Mouse (Mus musculus) limb, embryonic 14.5 days (tissue): ENCODE data around the gene Slc18a3. TPM values are rescaled to one million over a fixed set of nuclear protein-coding genes. Genes with fewer than 3 reads are reported as not detected.

Source experiments
- ATAC-seq: fragments of 200-750 bp; cut with Nextera tagmentation; 2 replicates; pipeline ENCODE4 v1.8.0; 2017; ENCODE audit warnings: low read depth, moderate number of reproducible peaks, moderate TSS enrichment; ENCODE audit not compliant: low FRiP score
- DNase-seq: peaks from one replicate; pipeline ENCODE4 v3.0.0-alpha.2; 2015; ENCODE audit warnings: low spot score
- H3K27ac ChIP-seq: fragments of 300-500 bp; sonication (generic); replicated peaks from 2 replicates; pipeline ENCODE4 v1.5.1; 2014; ENCODE audit warnings: low read depth, mild to moderate bottlenecking, low read length, moderate library complexity, mixed read lengths
- H3K27me3 ChIP-seq: fragments of 300-500 bp; sonication (generic); 2 replicates; pipeline ENCODE4 v1.6.1; 2014; ENCODE audit warnings: low read length, mixed read lengths; ENCODE audit not compliant: control insufficient read depth, insufficient read depth
- H3K36me3 ChIP-seq: fragments of 300-500 bp; sonication (generic); 2 replicates; pipeline ENCODE4 v1.6.1; 2014; ENCODE audit warnings: mild to moderate bottlenecking, low read length, moderate library complexity, mixed read lengths; ENCODE audit not compliant: control insufficient read depth, insufficient read depth
- H3K4me1 ChIP-seq: fragments of 300-500 bp; sonication (generic); 2 replicates; pipeline ENCODE4 v1.6.1; 2014; ENCODE audit warnings: antibody characterized with exemption, low read length, mixed read lengths; ENCODE audit not compliant: control insufficient read depth, insufficient read depth
- H3K4me2 ChIP-seq: fragments of 300-500 bp; sonication (generic); replicated peaks from 2 replicates; pipeline ENCODE4 v1.6.1; 2014; ENCODE audit warnings: low read depth, mild to moderate bottlenecking, low read length, moderate library complexity; ENCODE audit not compliant: severe bottlenecking
- H3K4me3 ChIP-seq: fragments of 300-500 bp; sonication (generic); replicated peaks from 2 replicates; pipeline ENCODE4 v1.5.1; 2014; ENCODE audit warnings: low read length
- H3K9ac ChIP-seq: fragments of 300-500 bp; sonication (generic); 2 replicates; pipeline ENCODE4 v1.6.1; 2014; ENCODE audit warnings: mild to moderate bottlenecking, low read depth, low read length, moderate library complexity; ENCODE audit not compliant: severe bottlenecking
- H3K9me3 ChIP-seq: fragments of 300-500 bp; sonication (generic); 2 replicates; pipeline ENCODE4 v1.6.1; 2016; ENCODE audit warnings: low read length; ENCODE audit not compliant: control insufficient read depth
- POLR2A ChIP-seq: fragments of 200-500 bp; IDR thresholded peaks from 2 replicates; pipeline ENCODE4 v1.8.0; 2012; ENCODE audit warnings: inconsistent platforms, mild to moderate bottlenecking, moderate library complexity, borderline replicate concordance; ENCODE audit not compliant: insufficient read depth, insufficient read length; ENCODE audit errors: extremely low read depth
- WGBS: fragments of 180-500 bp; shearing (Covaris S2); extraction: QIAGEN DNeasy Blood & Tissue Kit; methylation state at CpG from one replicate; pipeline ENCODE4 v1.1.7; 2014; 5-methylcytosine and 5-hydroxymethylcytosine counted together
- polyA plus RNA-seq, 2 experiments: library from polyadenylated mRNA; depleted of rRNA in 1 of 2; stranded (reverse) in 1 of 2; unstranded in 1 of 2; fragments of >200 nt; fragmentation: Nextera tagmentation in 1 of 2; extraction: Ambion mirVana in 1 of 2; gene quantifications; 2 replicates each; pipeline versions ENCODE4 v1.2.1 to v1.2.3; 2012 to 2014

Gene Slc18a3
- polyA plus RNA-seq, 2 experiments: 0.14 TPM; not detected in 1

DNA sequence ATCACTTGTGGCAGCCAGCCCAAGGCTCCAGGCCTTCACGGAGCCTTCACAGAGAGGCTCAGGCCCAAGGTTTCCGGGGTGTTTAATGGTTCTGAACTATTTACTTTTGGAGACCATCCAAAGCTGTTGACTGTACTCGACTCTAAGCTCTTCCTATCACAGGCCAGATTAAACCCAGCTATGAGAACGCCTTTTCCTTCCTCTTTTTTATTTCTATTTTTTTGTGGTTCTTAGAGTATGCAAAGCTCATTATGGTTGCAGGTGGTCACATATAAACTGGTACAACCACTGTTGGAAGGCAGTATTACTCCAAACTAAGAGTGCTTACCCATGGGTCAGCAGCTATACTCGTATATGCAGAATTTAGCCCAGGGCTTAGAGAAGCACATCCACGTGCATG, 17.7 kb downstream of the Slc18a3 start:
- H3K9ac ChIP-seq: no peak overlapping the region
- no peak for TF ChIP-seq POLR2A
- ATAC-seq: no peak
- H3K4me3 ChIP-seq: no peak overlapping the region
- no peaks in the 10 kb centered on the region for H3K9me3 ChIP-seq
- H3K36me3 ChIP-seq: no peaks in the 10 kb centered on the region
- H3K27me3 ChIP-seq: no peaks in the 10 kb centered on the region
- no peak overlapping the region for H3K4me2 ChIP-seq
- no peak for DNase-seq
- 70% methylated on average over 6 of the region's 6 CpGs for WGBS
- no peaks in the 10 kb centered on the region for H3K4me1 ChIP-seq
- H3K27ac ChIP-seq: no peak overlapping the region

DNA sequence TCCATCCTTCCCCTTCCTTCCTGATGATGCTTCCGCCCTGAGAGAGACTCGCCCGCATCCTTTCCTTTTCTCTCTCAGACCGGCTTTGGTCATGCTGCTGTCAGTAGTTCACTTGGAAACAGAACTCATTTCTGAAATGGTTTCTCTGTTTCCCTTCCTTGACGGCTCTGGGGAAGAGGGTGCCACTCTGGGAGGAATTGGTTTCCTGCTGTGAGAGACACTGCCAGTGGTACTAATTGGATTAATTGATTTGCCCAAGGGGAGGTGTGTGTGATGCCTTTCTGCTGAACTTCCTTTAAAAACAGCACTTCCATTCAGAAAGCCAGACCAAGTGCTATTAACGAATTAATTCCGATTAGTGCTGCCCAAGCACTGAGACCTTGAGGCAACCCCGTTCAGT, 21.2 kb downstream of the Slc18a3 start:
- Histone ChIP-seq H3K4me3 (no peak overlapping the region), H3K4me1 (no peaks in the 10 kb centered on the region), H3K27ac (no peak overlapping the region), H3K9me3 (no peaks in the 10 kb centered on the region), H3K36me3 (no peaks in the 10 kb centered on the region), H3K27me3 (no peaks in the 10 kb centered on the region), H3K9ac (no peak overlapping the region), H3K4me2 (no peak overlapping the region)
- no peak for DNase-seq
- 26% methylated on average over 8 of the region's 8 CpGs for WGBS
- ATAC-seq: no peak
- no peak for TF ChIP-seq POLR2A

DNA sequence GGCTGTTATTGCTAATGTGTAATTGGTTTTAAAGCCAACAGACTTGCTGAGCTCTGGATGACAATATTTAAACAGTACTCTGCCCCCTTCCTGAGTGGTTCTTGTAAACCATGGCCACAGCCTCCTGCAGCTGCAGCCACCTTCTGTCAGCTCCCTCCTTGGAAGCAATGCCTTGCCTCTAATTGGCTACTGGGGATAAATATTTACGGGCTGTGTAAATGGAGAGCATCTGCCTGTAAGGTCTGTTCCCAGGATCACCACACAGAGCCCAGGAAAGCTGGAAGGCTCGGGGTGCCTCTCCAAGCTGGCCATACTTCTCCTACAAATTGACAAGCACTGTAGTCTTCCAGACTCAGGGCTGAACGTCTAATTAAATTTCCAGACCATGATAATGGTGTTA, 24.9 kb downstream of the Slc18a3 start:
- Histone ChIP-seq H3K4me3 (no peak overlapping the region), H3K9me3 (no peaks in the 10 kb centered on the region), H3K27me3 (no peaks in the 10 kb centered on the region), H3K36me3 (no peaks in the 10 kb centered on the region), H3K4me2 (no peak overlapping the region), H3K4me1 (no peaks in the 10 kb centered on the region), H3K9ac (no peak overlapping the region), H3K27ac (no peak overlapping the region)
- ATAC-seq: no peak
- DNase-seq: no peak
- WGBS: 17% methylated on average over 3 of the region's 3 CpGs
- no peak for TF ChIP-seq POLR2A

DNA sequence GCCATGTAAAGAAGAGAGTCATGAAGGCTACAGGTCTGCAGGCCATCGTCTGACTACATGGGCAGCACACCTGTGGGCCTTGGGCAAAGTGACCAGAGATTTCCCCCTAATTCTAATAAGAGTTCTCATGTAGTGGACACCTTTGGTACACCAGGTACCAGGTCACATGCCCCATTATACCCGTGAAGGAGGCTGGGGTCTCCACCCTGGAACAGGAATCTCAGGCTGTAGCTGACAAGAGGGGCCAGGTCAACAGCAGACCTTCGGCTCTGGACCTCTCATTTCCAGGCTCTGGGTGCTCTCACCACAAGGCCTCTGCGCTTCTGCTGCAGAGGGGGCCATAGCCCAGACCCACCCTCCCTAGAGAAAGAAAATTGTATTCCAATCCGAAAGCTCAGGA, 25.3 kb downstream of the Slc18a3 start:
- DNase-seq (no peak), ATAC-seq (no peak)
- TF ChIP-seq POLR2A: no peak
- no peaks in the 10 kb centered on the region for H3K27me3 ChIP-seq
- WGBS: 38% methylated on average over 5 of the region's 5 CpGs
- H3K4me1 ChIP-seq: no peaks in the 10 kb centered on the region
- no peak overlapping the region for H3K4me2 ChIP-seq
- no peaks in the 10 kb centered on the region for H3K9me3 ChIP-seq
- no peak overlapping the region for H3K4me3 ChIP-seq
- H3K36me3 ChIP-seq: no peaks in the 10 kb centered on the region
- H3K9ac ChIP-seq: no peak overlapping the region
- no peak overlapping the region for H3K27ac ChIP-seq

DNA sequence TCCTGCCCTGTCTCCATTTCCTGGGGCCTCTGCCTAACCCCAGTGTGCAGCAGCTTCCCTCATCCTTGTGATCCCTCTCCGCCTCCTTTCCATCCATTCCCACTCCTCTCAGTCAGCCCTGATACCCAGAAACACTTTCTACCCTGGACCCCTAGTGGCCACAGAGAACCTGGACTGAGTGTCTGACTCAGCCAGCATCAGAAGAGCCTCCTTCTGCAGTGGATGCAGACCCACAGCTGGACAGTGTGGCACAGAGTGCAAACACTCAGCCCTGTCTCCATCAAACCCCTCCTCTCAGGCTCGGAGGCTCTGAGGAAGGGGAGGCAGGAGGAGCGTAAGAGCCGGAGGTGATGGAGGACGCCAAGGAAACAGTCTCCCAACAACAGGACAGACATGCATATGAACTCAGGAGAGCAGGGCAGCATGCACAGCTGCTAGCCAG, 27.3 kb downstream of the Slc18a3 start:
- Histone ChIP-seq H3K27me3 (no peaks in the 10 kb centered on the region), H3K4me1 (no peaks in the 10 kb centered on the region), H3K27ac (no peak overlapping the region), H3K9ac (no peak overlapping the region), H3K4me3 (no peak overlapping the region), H3K36me3 (no peaks in the 10 kb centered on the region), H3K4me2 (no peak overlapping the region), H3K9me3 (no peaks in the 10 kb centered on the region)
- no peak for ATAC-seq
- DNase-seq: no peak
- 26% methylated on average over 5 of the region's 5 CpGs for WGBS
- TF ChIP-seq POLR2A: no peak

DNA sequence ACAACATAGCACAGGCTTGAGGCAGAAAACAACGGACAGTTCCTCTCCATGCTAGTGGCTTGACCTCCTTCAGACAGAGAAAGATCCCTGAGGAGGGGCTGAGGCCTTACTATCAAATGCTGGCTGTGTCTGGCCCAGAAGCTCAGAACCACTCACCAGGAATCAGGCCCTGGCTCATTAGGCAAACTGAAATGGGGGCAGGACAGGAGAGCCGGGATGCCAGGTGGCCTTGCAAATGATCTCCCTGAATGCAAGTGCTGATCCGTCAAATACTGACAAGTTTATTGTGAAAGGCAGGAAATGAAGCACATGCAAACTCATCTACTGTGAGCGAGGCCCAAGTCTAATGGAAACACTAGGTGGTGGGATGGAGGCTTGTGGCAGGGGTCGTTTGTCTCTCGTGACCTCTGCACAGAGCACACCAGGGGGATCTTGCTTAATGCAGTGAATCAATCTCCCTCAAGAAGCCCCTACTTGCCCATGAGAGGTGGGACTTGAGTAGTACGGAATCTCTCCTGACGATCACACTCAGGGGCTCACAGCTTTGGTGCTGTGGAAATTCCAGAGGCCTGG, 35.5 kb downstream of the Slc18a3 start:
- H3K36me3 ChIP-seq: no peaks in the 10 kb centered on the region

More for the DNA sequence above, 35.5 kb downstream of the Slc18a3 start:
- Histone ChIP-seq H3K27ac (no peak overlapping the region), H3K9me3 (no peaks in the 10 kb centered on the region), H3K4me2 (no peak overlapping the region), H3K4me1 (no peaks in the 10 kb centered on the region), H3K9ac (no peak overlapping the region), H3K27me3 (no peaks in the 10 kb centered on the region), H3K4me3 (no peak overlapping the region)
- DNase-seq (no peak), ATAC-seq (no peak)
- TF ChIP-seq POLR2A: no peak
- WGBS: 18% methylated on average over 8 of the region's 8 CpGs
